In the genomic region with DNA sequence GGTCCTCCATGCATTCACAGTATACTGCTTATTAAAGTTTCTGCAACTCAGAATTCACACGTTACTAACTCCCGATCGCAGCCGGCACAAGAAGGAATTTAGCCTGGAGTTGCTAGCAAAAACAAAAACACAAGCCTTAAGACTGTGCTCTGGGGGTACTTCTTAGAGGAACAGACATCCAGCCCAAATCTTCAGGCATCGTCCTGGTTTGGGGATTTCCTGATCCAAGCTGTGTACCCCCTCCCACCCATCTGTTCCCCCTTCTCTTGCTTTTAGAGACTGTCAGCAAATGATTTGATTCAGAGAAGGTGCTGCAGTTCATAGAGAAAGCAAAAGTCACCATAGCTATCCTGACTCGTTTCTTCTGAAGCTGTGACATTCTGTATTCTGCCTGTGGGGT, we compare ENCODE assay signal across 36 mouse cellular contexts. TPM values are rescaled to one million over a fixed set of nuclear protein-coding genes. Genes with fewer than 3 reads are reported as not detected.
"Had no signal": no experiment of that assay in that cellular context is flagged by ENCODE, and none has a peak within 500 bp of the region (broad histone marks: within the 10 kb centered on the region; RNA-seq: fewer than 3 reads in every experiment).

No protein-coding gene starts in this region.

- H3K36me3 ChIP-seq: heart, embryonic 13.5 days; heart, embryonic 15.5 days; hindbrain, embryonic 13.5 days; hindbrain, embryonic 15.5 days; kidney, embryonic 15.5 days; limb, embryonic 13.5 days; limb, embryonic 15.5 days; liver, embryonic 12.5 days had no signal

- H3K4me2 ChIP-seq: heart, embryonic 11.5 days; heart, embryonic 13.5 days; heart, embryonic 15.5 days; hindbrain, embryonic 13.5 days; hindbrain, embryonic 15.5 days; kidney, embryonic 15.5 days; limb, embryonic 13.5 days; limb, embryonic 15.5 days; liver, embryonic 12.5 days had no signal

- H3K4me3 ChIP-seq: heart, adult 2 months; heart, embryonic 13.5 days; heart, embryonic 15.5 days; hindbrain, embryonic 13.5 days; hindbrain, embryonic 15.5 days; kidney, embryonic 15.5 days; limb, embryonic 13.5 days; limb, embryonic 15.5 days; liver, embryonic 12.5 days had no signal

- H3K4me1 ChIP-seq: heart, embryonic 13.5 days; heart, embryonic 15.5 days; hindbrain, embryonic 13.5 days; hindbrain, embryonic 15.5 days; kidney, embryonic 15.5 days; limb, embryonic 13.5 days; limb, embryonic 15.5 days; liver, embryonic 12.5 days had no signal

- H3K9ac ChIP-seq: heart, embryonic 13.5 days; heart, embryonic 15.5 days; hindbrain, embryonic 13.5 days; hindbrain, embryonic 15.5 days; kidney, embryonic 15.5 days; limb, embryonic 13.5 days; limb, embryonic 15.5 days; liver, embryonic 12.5 days; liver, embryonic 14.5 days had no signal

- H3K9me3 ChIP-seq: heart, embryonic 13.5 days; heart, embryonic 15.5 days; hindbrain, embryonic 13.5 days; hindbrain, embryonic 15.5 days; kidney, embryonic 15.5 days; limb, embryonic 13.5 days; limb, embryonic 15.5 days; liver, embryonic 12.5 days had no signal

- ATAC-seq: hindbrain, postnatal 0 days; intestine, embryonic 16.5 days; liver, embryonic 12.5 days had no signal

- H3K27me3 ChIP-seq: heart, embryonic 15.5 days; hindbrain, embryonic 13.5 days; hindbrain, embryonic 15.5 days; kidney, embryonic 15.5 days; limb, embryonic 13.5 days; limb, embryonic 15.5 days; liver, embryonic 12.5 days had no signal

- H3K27ac ChIP-seq: heart, adult 2 months; heart, embryonic 13.5 days; heart, embryonic 15.5 days; hindbrain, embryonic 13.5 days; hindbrain, embryonic 15.5 days; hindbrain, postnatal 0 days; kidney, embryonic 15.5 days; kidney, postnatal 0 days; limb, embryonic 13.5 days; limb, embryonic 15.5 days; liver, embryonic 12.5 days; liver, embryonic 14.5 days had no signal

- DNase-seq: gastrocnemius, postnatal 14 days; gastrocnemius, postnatal 36 days; heart, adult 11 months; heart, adult 2 months; heart, postnatal 14 days; heart, postnatal 36 days; kidney, adult 11 months; kidney, adult 2 months; kidney, adult 9 months; kidney, postnatal 14 days; kidney, postnatal 36 days; left cerebral cortex, postnatal 4 days had no signal

RNA-seq across cellular contexts. Expression of a gene that starts 40.3 kb away (rescaled TPM):
- total RNA-seq: gastrocnemius, adult 18-20 months; gastrocnemius, adult 8-10 months; gastrocnemius, postnatal 14 days; gastrocnemius, postnatal 36 days; heart, adult 2 months; heart, postnatal 14 days; heart, postnatal 36 days; hematopoietic stem cell, adult 5-6 weeks; hindbrain, postnatal 0 days; liver, adult 2 months had no signal
- polyA plus RNA-seq: gonadal fat pad, adult 2 months; heart, adult 2 months; heart, embryonic 11.5 days; heart, embryonic 13.5 days; heart, embryonic 15.5 days; heart, postnatal 0 days; hindbrain, embryonic 11.5 days; hindbrain, embryonic 13.5 days; hindbrain, postnatal 0 days; intestine, embryonic 14.5 days; intestine, embryonic 16.5 days; kidney, adult 2 months; kidney, embryonic 15.5 days; kidney, postnatal 0 days; large intestine, adult 2 months; limb, embryonic 11.5 days; limb, embryonic 13.5 days; limb, embryonic 15.5 days; liver, adult 2 months; liver, embryonic 12.5 days; liver, embryonic 14.5 days; liver, embryonic 16.5 days had no signal

RNA-seq across cellular contexts. Expression of a gene that starts 58.7 kb away (rescaled TPM):
- total RNA-seq: hematopoietic stem cell, adult 5-6 weeks; liver, adult 2 months had no signal
- polyA plus RNA-seq: heart, embryonic 11.5 days; heart, embryonic 13.5 days; heart, embryonic 15.5 days; heart, postnatal 0 days; intestine, embryonic 14.5 days; intestine, embryonic 16.5 days; liver, adult 2 months; liver, embryonic 14.5 days; liver, embryonic 16.5 days had no signal
